Mouse (Mus musculus): ENCODE measurements at regions not wholly inside any gene's neighbourhood (a gene's known extent, or its start where the extent isn't known, plus 50 kb on each side); places are given as distances from the start of the nearest gene placed in this dataset.
"Not testable (repeated sequence)": the region's sequence is repeated elsewhere in the genome, so short reads cannot be mapped to it uniquely, and the experiment has no call there.

- not testable (repeated sequence) for TF ChIP-seq CTCF (IDR thresholded peaks at IDR 0.05; ENCODE audit: low read depth, low read length); POLR2A (IDR thresholded peaks at IDR 0.05; ENCODE audit: extremely low read depth, insufficient read depth, low read length)
Measured at GRCm38 (mm10) chr14:92588236-92588635, 1302.2 kb downstream of the Pcdh9 start.
